Mouse (Mus musculus): Measurements from ENCODE around the gene Fbxw10. TPM values are rescaled to one million over a fixed set of nuclear protein-coding genes. Genes with fewer than 3 reads are reported as not detected.

The Fbxw10 gene
- polyA plus RNA-seq, 1 experiment from 2014 or later = 0.43 TPM

- no peaks in the 10 kb centered on the region for H3K36me3 ChIP-seq (ENCODE audit: control insufficient read depth, insufficient read depth, low read length)
- H3K4me3 ChIP-seq (ENCODE audit: low read length) = no peak overlapping the region
- WGBS = 89% methylated on average over 2 of the region's 2 CpGs
- no peak overlapping the region for H3K4me2 ChIP-seq (ENCODE audit: low read depth, low read length)
- H3K9ac ChIP-seq (ENCODE audit: low read depth, low read length) = no peak overlapping the region
- H3K27ac ChIP-seq (ENCODE audit: low read length) = no peak overlapping the region
- no peaks in the 10 kb centered on the region for H3K27me3 ChIP-seq (replicated peaks; ENCODE audit: control insufficient read depth, insufficient read depth, low read length)
- ATAC-seq = no peak
- no peaks in the 10 kb centered on the region for H3K4me1 ChIP-seq (ENCODE audit: control insufficient read depth, insufficient read depth, low read length)
- no peaks in the 10 kb centered on the region for H3K9me3 ChIP-seq (ENCODE audit: control insufficient read depth, low read length)
Measured at GRCm38 (mm10) chr11:62913141-62913540, 66.3 kb downstream of the Fbxw10 start.

DNA sequence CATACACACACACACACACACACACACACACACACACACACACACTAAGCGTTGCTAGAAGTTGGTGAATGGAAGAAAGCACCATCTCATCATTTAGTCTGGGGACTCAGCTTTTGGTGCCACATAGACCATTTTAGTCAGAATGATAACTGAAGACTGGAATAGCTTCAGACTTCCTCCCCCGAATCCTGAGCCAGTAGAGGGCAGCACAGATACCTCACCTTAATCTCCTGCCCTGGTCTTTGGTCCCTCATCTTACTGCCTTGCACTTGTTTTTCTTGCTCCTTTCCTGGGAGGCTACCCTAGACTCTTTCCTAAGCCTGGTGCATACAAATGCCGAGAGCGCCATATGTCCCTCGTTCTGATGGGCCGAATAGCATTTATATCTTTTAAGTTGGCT is 67.7 kb downstream of the Fbxw10 start:
- H3K27me3 ChIP-seq (replicated peaks; ENCODE audit: control insufficient read depth, insufficient read depth, low read length) = no peaks in the 10 kb centered on the region
- ATAC-seq = no peak
- H3K9ac ChIP-seq (ENCODE audit: low read depth, low read length) = no peak overlapping the region
- 60% methylated on average over 6 of the region's 6 CpGs for WGBS
- no peak overlapping the region for H3K4me3 ChIP-seq (ENCODE audit: low read length)
- H3K4me2 ChIP-seq (ENCODE audit: low read depth, low read length) = no peak overlapping the region
- no peak overlapping the region for H3K27ac ChIP-seq (ENCODE audit: low read length)
- H3K9me3 ChIP-seq (ENCODE audit: control insufficient read depth, low read length) = no peaks in the 10 kb centered on the region
- H3K36me3 ChIP-seq (ENCODE audit: control insufficient read depth, insufficient read depth, low read length) = no peaks in the 10 kb centered on the region
- no peaks in the 10 kb centered on the region for H3K4me1 ChIP-seq (ENCODE audit: control insufficient read depth, insufficient read depth, low read length)

DNA sequence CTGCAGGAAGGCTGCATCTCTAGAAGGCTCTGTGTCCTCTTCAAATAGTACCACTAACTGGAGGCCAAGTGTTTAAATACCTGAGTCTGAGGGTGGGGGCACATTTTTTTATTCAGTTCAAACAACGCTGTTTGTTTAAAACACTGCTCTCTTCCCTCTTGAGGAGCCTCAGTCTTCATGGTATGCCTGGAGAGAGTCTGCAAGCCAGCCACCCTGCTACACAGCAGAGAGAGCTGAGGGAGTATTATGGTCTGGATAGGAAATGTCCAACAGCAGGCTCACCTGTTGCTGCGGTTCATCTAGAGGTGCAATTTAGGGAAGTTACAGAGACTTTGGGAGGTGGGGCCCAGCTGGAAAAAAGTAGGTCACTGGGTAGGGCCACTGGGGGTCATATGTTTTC is 68.6 kb downstream of the Fbxw10 start:
- ATAC-seq = no peak
- no peaks in the 10 kb centered on the region for H3K9me3 ChIP-seq (ENCODE audit: control insufficient read depth, low read length)
- WGBS = 61% methylated on average over 2 of the region's 2 CpGs
- no peaks in the 10 kb centered on the region for H3K36me3 ChIP-seq (ENCODE audit: control insufficient read depth, insufficient read depth, low read length)
- H3K9ac ChIP-seq (ENCODE audit: low read depth, low read length) = no peak overlapping the region
- H3K27ac ChIP-seq (ENCODE audit: low read length) = no peak overlapping the region
- H3K4me2 ChIP-seq (ENCODE audit: low read depth, low read length) = no peak overlapping the region
- H3K27me3 ChIP-seq (replicated peaks; ENCODE audit: control insufficient read depth, insufficient read depth, low read length) = no peaks in the 10 kb centered on the region
- no peaks in the 10 kb centered on the region for H3K4me1 ChIP-seq (ENCODE audit: control insufficient read depth, insufficient read depth, low read length)
- H3K4me3 ChIP-seq (ENCODE audit: low read length) = no peak overlapping the region

- Histone ChIP-seq H3K9me3 (ENCODE audit: control insufficient read depth, low read length) (no peaks in the 10 kb centered on the region), H3K36me3 (ENCODE audit: control insufficient read depth, insufficient read depth, low read length) (no peaks in the 10 kb centered on the region), H3K4me3 (ENCODE audit: low read length) (no peak overlapping the region), H3K27ac (ENCODE audit: low read length) (no peak overlapping the region), H3K4me2 (ENCODE audit: low read depth, low read length) (no peak overlapping the region), H3K9ac (ENCODE audit: low read depth, low read length) (no peak overlapping the region), H3K4me1 (ENCODE audit: control insufficient read depth, insufficient read depth, low read length) (peaks cover 2% of the 10 kb centered on the region; the same call in 1 of the 2 replicates), H3K27me3 (replicated peaks; ENCODE audit: control insufficient read depth, insufficient read depth, low read length) (no peaks in the 10 kb centered on the region)
- WGBS = 15% methylated on average over 2 of the region's 2 CpGs
- no peak for ATAC-seq
Measured at GRCm38 (mm10) chr11:62916765-62917164, 69.9 kb downstream of the Fbxw10 start.

GRCm38 (mm10) chr11:62919946-62920742 is 73.3 kb downstream of the Fbxw10 start:
- peak overlapping the region; percentile 54 for H3K27ac ChIP-seq (ENCODE audit: low read length)
- no peak for ATAC-seq
- no peaks in the 10 kb centered on the region for H3K9me3 ChIP-seq (ENCODE audit: control insufficient read depth, low read length)
- H3K4me2 ChIP-seq (ENCODE audit: low read depth, low read length) = peak overlapping the region; percentile 5
- no peaks in the 10 kb centered on the region for H3K36me3 ChIP-seq (ENCODE audit: control insufficient read depth, insufficient read depth, low read length)
- H3K4me1 ChIP-seq (ENCODE audit: control insufficient read depth, insufficient read depth, low read length) = peaks cover 2% of the 10 kb centered on the region; the same call in 1 of the 2 replicates
- H3K27me3 ChIP-seq (replicated peaks; ENCODE audit: control insufficient read depth, insufficient read depth, low read length) = no peaks in the 10 kb centered on the region
- no peak overlapping the region for H3K4me3 ChIP-seq (ENCODE audit: low read length)
- 68% methylated on average over 6 of the region's 6 CpGs for WGBS
- H3K9ac ChIP-seq (ENCODE audit: low read depth, low read length) = no peak overlapping the region

DNA sequence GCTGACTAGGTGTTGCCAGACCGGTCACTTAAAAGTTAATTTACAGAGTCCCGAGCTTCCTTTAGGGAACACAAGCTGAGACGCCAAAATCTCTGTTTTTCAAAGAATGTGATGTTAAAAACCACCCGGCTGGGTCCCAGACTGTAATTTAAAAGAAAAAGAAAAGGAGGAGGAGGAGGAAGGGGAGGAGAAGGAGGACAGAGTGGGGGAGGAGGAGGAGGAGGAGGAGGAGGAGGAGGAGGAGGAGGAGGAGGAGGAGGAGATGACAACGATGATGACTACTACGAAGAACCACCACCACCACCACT is 73.8 kb downstream of the Fbxw10 start:
- Histone ChIP-seq H3K4me3 (ENCODE audit: low read length) (no peak overlapping the region), H3K4me2 (ENCODE audit: low read depth, low read length) (peak overlapping the region; percentile 5), H3K9me3 (ENCODE audit: control insufficient read depth, low read length) (no peaks in the 10 kb centered on the region), H3K9ac (ENCODE audit: low read depth, low read length) (no peak overlapping the region), H3K27me3 (replicated peaks; ENCODE audit: control insufficient read depth, insufficient read depth, low read length) (no peaks in the 10 kb centered on the region), H3K27ac (ENCODE audit: low read length) (no peak overlapping the region), H3K4me1 (ENCODE audit: control insufficient read depth, insufficient read depth, low read length) (peaks cover 2% of the 10 kb centered on the region; the same call in 1 of the 2 replicates), H3K36me3 (ENCODE audit: control insufficient read depth, insufficient read depth, low read length) (no peaks in the 10 kb centered on the region)
- no peak for ATAC-seq
- WGBS = 17% methylated on average over 6 of the region's 6 CpGs

DNA sequence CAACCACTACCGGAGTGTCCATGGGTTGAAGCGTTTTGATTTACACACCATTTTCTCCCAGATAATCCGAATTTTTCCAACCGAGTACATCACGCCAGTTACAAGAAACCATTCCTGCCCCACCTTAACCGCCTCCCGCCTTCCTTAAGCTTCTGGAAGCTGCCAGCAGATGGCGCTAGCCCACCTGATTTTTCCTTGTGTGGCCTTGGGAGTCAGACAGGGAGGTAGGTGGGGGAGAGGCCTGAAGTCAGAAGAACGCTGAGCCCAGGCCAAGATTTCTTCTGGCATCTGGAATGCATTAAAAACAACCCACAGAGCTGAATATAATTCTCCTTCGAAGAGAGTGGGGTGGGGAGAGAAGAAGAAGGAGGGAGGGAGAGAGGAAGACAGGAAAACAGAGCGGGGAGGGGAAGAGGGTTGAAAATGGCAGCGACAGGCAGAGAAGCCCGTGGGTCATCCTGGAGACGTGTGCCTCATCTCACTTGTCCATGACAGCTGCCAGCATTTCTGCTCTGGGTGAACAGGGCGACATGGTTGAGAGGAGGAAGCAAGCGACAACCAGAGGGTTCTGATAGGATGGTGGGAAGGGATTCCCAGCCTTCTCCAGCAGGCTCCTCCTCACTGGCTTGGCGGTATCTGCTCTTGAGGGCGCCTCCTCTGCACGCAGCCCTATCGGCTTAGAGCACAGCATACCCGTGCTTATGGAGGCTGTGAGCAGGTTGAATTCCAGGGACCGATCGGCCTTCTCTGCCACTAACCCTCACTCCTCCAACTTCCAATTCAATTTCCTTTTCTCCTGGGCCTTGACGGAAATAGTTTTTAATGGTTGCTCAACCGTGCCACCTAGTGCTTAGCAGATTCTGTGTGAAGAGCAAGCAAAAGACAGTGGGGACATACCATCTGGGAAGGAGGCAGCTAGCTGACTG is 74.4 kb downstream of the Fbxw10 start:
- Histone ChIP-seq H3K4me1 (ENCODE audit: control insufficient read depth, insufficient read depth, low read length) (peaks cover 2% of the 10 kb centered on the region; the same call in 1 of the 2 replicates), H3K9ac (ENCODE audit: low read depth, low read length) (peak overlapping the region; percentile 35; the same call in 1 of the 2 replicates), H3K27me3 (replicated peaks; ENCODE audit: control insufficient read depth, insufficient read depth, low read length) (no peaks in the 10 kb centered on the region), H3K9me3 (ENCODE audit: control insufficient read depth, low read length) (no peaks in the 10 kb centered on the region), H3K36me3 (ENCODE audit: control insufficient read depth, insufficient read depth, low read length) (no peaks in the 10 kb centered on the region), H3K4me3 (ENCODE audit: low read length) (0 out of 2 replicates have a peak overlapping the region, but pooled peaks have one; percentile 13), H3K4me2 (ENCODE audit: low read depth, low read length) (peak overlapping the region; percentile 41), H3K27ac (ENCODE audit: low read length) (peak overlapping the region; percentile 70)
- WGBS = 20% methylated on average over 25 of the region's 25 CpGs
- peak; percentile 90 for ATAC-seq

GRCm38 (mm10) chr11:62924091-62924761 is 77.4 kb downstream of the Fbxw10 start:
- 64% methylated on average over 6 of the region's 6 CpGs for WGBS
- Histone ChIP-seq H3K4me3 (ENCODE audit: low read length) (no peak overlapping the region), H3K4me1 (ENCODE audit: control insufficient read depth, insufficient read depth, low read length) (peaks cover 2% of the 10 kb centered on the region; the same call in 1 of the 2 replicates), H3K27ac (ENCODE audit: low read length) (no peak overlapping the region), H3K9ac (ENCODE audit: low read depth, low read length) (no peak overlapping the region), H3K27me3 (replicated peaks; ENCODE audit: control insufficient read depth, insufficient read depth, low read length) (no peaks in the 10 kb centered on the region), H3K36me3 (ENCODE audit: control insufficient read depth, insufficient read depth, low read length) (no peaks in the 10 kb centered on the region), H3K9me3 (ENCODE audit: control insufficient read depth, low read length) (no peaks in the 10 kb centered on the region), H3K4me2 (ENCODE audit: low read depth, low read length) (no peak overlapping the region)
- no peak for ATAC-seq
